Mouse (Mus musculus) kidney, embryonic 15.5 days (tissue): Measurements from ENCODE around the gene Slc18a3. TPM values are rescaled to one million over a fixed set of nuclear protein-coding genes. Genes with fewer than 3 reads are reported as not detected.

Experiments used
- ATAC-seq: fragments of 200-750 bp; cut with Nextera tagmentation; replicated peaks from 2 replicates; pipeline ENCODE4 v1.8.0; 2017; ENCODE audit warnings: moderate TSS enrichment; ENCODE audit not compliant: low FRiP score
- H3K27ac ChIP-seq: fragments of 300-500 bp; sonication (generic); 2 replicates; pipeline ENCODE4 v1.5.1; 2015; ENCODE audit warnings: mild to moderate bottlenecking, inconsistent platforms
- H3K27me3 ChIP-seq: fragments of 300-500 bp; sonication (generic); 2 replicates; pipeline ENCODE4 v1.6.1; 2015; ENCODE audit warnings: inconsistent platforms
- H3K36me3 ChIP-seq: fragments of 300-500 bp; sonication (generic); 2 replicates; pipeline ENCODE4 v1.6.1; 2015; ENCODE audit warnings: inconsistent platforms
- H3K4me1 ChIP-seq: fragments of 300-500 bp; sonication (generic); 2 replicates; pipeline ENCODE4 v1.6.1; 2015; ENCODE audit warnings: inconsistent platforms
- H3K4me2 ChIP-seq: fragments of 300-500 bp; sonication (generic); 2 replicates; pipeline ENCODE4 v1.6.1; 2015; ENCODE audit warnings: moderate library complexity, mild to moderate bottlenecking, inconsistent platforms
- H3K4me3 ChIP-seq: fragments of 300-500 bp; sonication (generic); replicated peaks from 2 replicates; pipeline ENCODE4 v1.5.1; 2015; ENCODE audit warnings: mild to moderate bottlenecking, inconsistent platforms
- H3K9ac ChIP-seq: fragments of 300-500 bp; sonication (generic); 2 replicates; pipeline ENCODE4 v1.6.1; 2015; ENCODE audit warnings: mild to moderate bottlenecking, inconsistent platforms
- H3K9me3 ChIP-seq: fragments of 300-500 bp; sonication (generic); replicated peaks from 2 replicates; pipeline ENCODE4 v1.6.1; 2016; ENCODE audit warnings: inconsistent platforms
- WGBS: fragments of 180-500 bp; shearing (Covaris S2); methylation state at CpG from one replicate; pipeline ENCODE4 v1.1.7; 2015; ENCODE audit warnings: mixed read lengths; 5-methylcytosine and 5-hydroxymethylcytosine counted together
- polyA plus RNA-seq: library from polyadenylated mRNA; unstranded; fragments of >200 nt; fragmentation: Nextera tagmentation; extraction: Ambion mirVana; gene quantifications from 2 replicates; pipeline ENCODE4 v1.2.1, GENCODE M21; 2015

Slc18a3 gene
- polyA plus RNA-seq, 1 experiment from 2014 or later = 0.36 TPM

GRCm38 (mm10) chr14:32496115-32496850 is 31.6 kb upstream of the Slc18a3 start:
- H3K27me3 ChIP-seq = peaks cover 29% of the 10 kb centered on the region
- no peaks in the 10 kb centered on the region for H3K36me3 ChIP-seq
- ATAC-seq = no peak
- H3K4me2 ChIP-seq = no peak overlapping the region
- H3K9me3 ChIP-seq = no peaks in the 10 kb centered on the region
- no peak overlapping the region for H3K9ac ChIP-seq
- peaks cover 6% of the 10 kb centered on the region for H3K4me1 ChIP-seq
- H3K4me3 ChIP-seq = no peak overlapping the region
- 58% methylated on average over 8 of the region's 8 CpGs for WGBS
- no peak overlapping the region for H3K27ac ChIP-seq

GRCm38 (mm10) chr14:32492521-32492920 is 27.9 kb upstream of the Slc18a3 start:
- Histone ChIP-seq H3K9me3 (no peaks in the 10 kb centered on the region), H3K9ac (no peak overlapping the region), H3K4me3 (peak overlapping the region; percentile 6; the same call in 1 of the 2 replicates), H3K4me1 (peaks cover 6% of the 10 kb centered on the region), H3K4me2 (peak overlapping the region; percentile 32), H3K36me3 (no peaks in the 10 kb centered on the region), H3K27me3 (peaks cover 29% of the 10 kb centered on the region), H3K27ac (no peak overlapping the region)
- ATAC-seq = no peak
- WGBS = 10% methylated on average over 13 of the region's 13 CpGs

- no peaks in the 10 kb centered on the region for H3K4me1 ChIP-seq
- no peaks in the 10 kb centered on the region for H3K36me3 ChIP-seq
- H3K27ac ChIP-seq = no peak overlapping the region
- ATAC-seq = no peak
- peaks cover 7% of the 10 kb centered on the region; the same call in 1 of the 2 replicates for H3K27me3 ChIP-seq
- H3K4me3 ChIP-seq = no peak overlapping the region
- 8% methylated on average over 3 of the region's 3 CpGs for WGBS
- H3K9ac ChIP-seq = no peak overlapping the region
- H3K4me2 ChIP-seq = no peak overlapping the region
- H3K9me3 ChIP-seq = no peaks in the 10 kb centered on the region
Observed at GRCm38 (mm10) chr14:32482061-32482460, 17.4 kb upstream of the Slc18a3 start.

GRCm38 (mm10) chr14:32477581-32477980 is 12.9 kb upstream of the Slc18a3 start:
- Histone ChIP-seq H3K9ac (no peak overlapping the region), H3K36me3 (no peaks in the 10 kb centered on the region), H3K4me3 (no peak overlapping the region), H3K4me1 (no peaks in the 10 kb centered on the region), H3K9me3 (no peaks in the 10 kb centered on the region), H3K4me2 (no peak overlapping the region), H3K27me3 (peaks cover 3% of the 10 kb centered on the region; the same call in 1 of the 2 replicates), H3K27ac (no peak overlapping the region)
- 62% methylated on average over 1 of the region's 1 CpGs for WGBS
- no peak for ATAC-seq

- H3K36me3 ChIP-seq = no peaks in the 10 kb centered on the region
- no peak overlapping the region for H3K4me2 ChIP-seq
- H3K4me3 ChIP-seq = no peak overlapping the region
- H3K27me3 ChIP-seq = peaks cover 3% of the 10 kb centered on the region; the same call in 1 of the 2 replicates
- no peak overlapping the region for H3K9ac ChIP-seq
- WGBS = 80% methylated on average over 6 of the region's 6 CpGs
- no peak overlapping the region for H3K27ac ChIP-seq
- no peaks in the 10 kb centered on the region for H3K9me3 ChIP-seq
- ATAC-seq = no peak
- no peaks in the 10 kb centered on the region for H3K4me1 ChIP-seq
Observed at GRCm38 (mm10) chr14:32476559-32476958, 11.9 kb upstream of the Slc18a3 start.

GRCm38 (mm10) chr14:32472996-32473395 is 8.3 kb upstream of the Slc18a3 start:
- Histone ChIP-seq H3K4me1 (no peaks in the 10 kb centered on the region), H3K27ac (no peak overlapping the region), H3K9ac (no peak overlapping the region), H3K4me3 (no peak overlapping the region), H3K36me3 (no peaks in the 10 kb centered on the region), H3K9me3 (no peaks in the 10 kb centered on the region), H3K27me3 (peaks cover 2% of the 10 kb centered on the region; the same call in 1 of the 2 replicates), H3K4me2 (no peak overlapping the region)
- WGBS = 14% methylated on average over 4 of the region's 4 CpGs
- no peak for ATAC-seq

- no peak overlapping the region for H3K27ac ChIP-seq
- 3% methylated on average over 5 of the region's 5 CpGs for WGBS
- no peak for ATAC-seq
Observed at GRCm38 (mm10) chr14:32467606-32468005, 3.0 kb upstream of the Slc18a3 start.

GRCm38 (mm10) chr14:32465889-32466288 is 1.2 kb upstream of the Slc18a3 start, which contains the start of gene Chat:
Gene Chat, minus strand, starts transcription at chr14:32465989.
- Histone ChIP-seq H3K4me3 (peak within 1 kb of the TSS; percentile 39), H3K27ac (no peak within 1 kb of the TSS), H3K27me3 (peaks cover 73% of the 10 kb centered on the region), H3K4me2 (peak within 1 kb of the TSS; percentile 60), H3K36me3 (no peaks in the 10 kb centered on the region), H3K9me3 (no peaks in the 10 kb centered on the region), H3K9ac (no peak within 1 kb of the TSS), H3K4me1 (peaks cover 29% of the 10 kb centered on the region)
- WGBS = 15% methylated on average over 13 of the region's 13 CpGs
- no peak for ATAC-seq

More at GRCm38 (mm10) chr14:32467606-32468005, 3.0 kb upstream of the Slc18a3 start:
- H3K9ac ChIP-seq = no peak overlapping the region
- H3K36me3 ChIP-seq = no peaks in the 10 kb centered on the region
- H3K4me1 ChIP-seq = peaks cover 29% of the 10 kb centered on the region
- no peak overlapping the region for H3K4me3 ChIP-seq
- H3K9me3 ChIP-seq = no peaks in the 10 kb centered on the region
- no peak overlapping the region for H3K4me2 ChIP-seq
- H3K27me3 ChIP-seq = peaks cover 56% of the 10 kb centered on the region

- Histone ChIP-seq H3K9ac (no peak overlapping the region), H3K4me2 (peak overlapping the region; percentile 60), H3K4me3 (peak overlapping the region; percentile 39), H3K27ac (no peak overlapping the region), H3K9me3 (no peaks in the 10 kb centered on the region), H3K36me3 (no peaks in the 10 kb centered on the region), H3K27me3 (peaks cover 77% of the 10 kb centered on the region), H3K4me1 (peaks cover 29% of the 10 kb centered on the region)
- WGBS = under 1% methylated on average over 9 of the region's 11 CpGs
- no peak for ATAC-seq
Observed at GRCm38 (mm10) chr14:32465506-32465870, 838 bp upstream of the Slc18a3 start.

- ATAC-seq = no peak
- 4% methylated on average over 74 of the region's 74 CpGs for WGBS
- Histone ChIP-seq H3K4me3 (peak overlapping the region; percentile 5; the same call in 1 of the 2 replicates), H3K36me3 (no peaks in the 10 kb centered on the region), H3K4me2 (peak overlapping the region; percentile 17; the same call in 1 of the 2 replicates), H3K4me1 (peaks cover 34% of the 10 kb centered on the region), H3K27me3 (peaks cover 98% of the 10 kb centered on the region), H3K9ac (no peak overlapping the region), H3K9me3 (no peaks in the 10 kb centered on the region), H3K27ac (no peak overlapping the region)
Observed at GRCm38 (mm10) chr14:32463211-32464040, 1.2 kb downstream of the Slc18a3 start.

- Histone ChIP-seq H3K9me3 (no peaks in the 10 kb centered on the region), H3K9ac (no peak overlapping the region), H3K4me3 (no peak overlapping the region), H3K27ac (no peak overlapping the region), H3K27me3 (peaks cover 36% of the 10 kb centered on the region), H3K4me2 (no peak overlapping the region), H3K36me3 (no peaks in the 10 kb centered on the region), H3K4me1 (no peaks in the 10 kb centered on the region)
- ATAC-seq = no peak
- 9% methylated on average over 4 of the region's 4 CpGs for WGBS
Observed at GRCm38 (mm10) chr14:32452552-32452951, 12.1 kb downstream of the Slc18a3 start.

- H3K9ac ChIP-seq = no peak overlapping the region
- H3K4me3 ChIP-seq = no peak overlapping the region
- no peak overlapping the region for H3K4me2 ChIP-seq
- no peak for ATAC-seq
- WGBS = 84% methylated on average over 6 of the region's 6 CpGs
- no peaks in the 10 kb centered on the region for H3K27me3 ChIP-seq
- no peak overlapping the region for H3K27ac ChIP-seq
- H3K9me3 ChIP-seq = no peaks in the 10 kb centered on the region
- H3K4me1 ChIP-seq = no peaks in the 10 kb centered on the region
- H3K36me3 ChIP-seq = no peaks in the 10 kb centered on the region
Observed at GRCm38 (mm10) chr14:32446989-32447388, 17.7 kb downstream of the Slc18a3 start.
